Mouse (Mus musculus) ES-Bruce4 (cell line): ENCODE data around the gene Senp1. TPM values are rescaled to one million over a fixed set of nuclear protein-coding genes. Genes with fewer than 3 reads are reported as not detected.

ENCODE experiments used
- H3K27ac ChIP-seq: 2 replicates; pipeline ENCODE4 v1.5.1; 2012; ENCODE audit warnings: low read length, inconsistent platforms; ENCODE audit not compliant: insufficient read depth
- H3K27me3 ChIP-seq: 2 replicates; pipeline ENCODE4 v1.6.1; 2012; ENCODE audit warnings: mild to moderate bottlenecking, low read length, inconsistent platforms; ENCODE audit not compliant: control insufficient read depth, poor library complexity, insufficient read depth, severe bottlenecking
- H3K36me3 ChIP-seq: 2 replicates; pipeline ENCODE4 v1.6.1; 2012; ENCODE audit warnings: inconsistent platforms, mild to moderate bottlenecking, low read length, moderate library complexity; ENCODE audit not compliant: control insufficient read depth, poor library complexity, insufficient read depth, severe bottlenecking
- H3K4me1 ChIP-seq: one replicate; pipeline ENCODE4 v1.8.1; 2011; ENCODE audit warnings: low read length; ENCODE audit not compliant: control insufficient read depth, insufficient read depth
- H3K4me3 ChIP-seq: 2 replicates; pipeline ENCODE4 v1.5.1; 2011; ENCODE audit warnings: low read depth, mild to moderate bottlenecking, low read length
- H3K9ac ChIP-seq: 2 replicates; pipeline ENCODE4 v1.6.1; 2012; ENCODE audit warnings: low read depth, mild to moderate bottlenecking, inconsistent platforms; ENCODE audit not compliant: poor library complexity, severe bottlenecking
- H3K9me3 ChIP-seq: replicated peaks from 2 replicates; pipeline ENCODE4 v1.6.1; 2012; ENCODE audit warnings: mild to moderate bottlenecking, low read length, inconsistent platforms; ENCODE audit not compliant: control insufficient read depth, poor library complexity, insufficient read depth, severe bottlenecking
- CTCF ChIP-seq: IDR thresholded peaks from one replicate; pipeline ENCODE4 v1.8.1; 2011; ENCODE audit warnings: low read depth, low read length
- EP300 ChIP-seq: IDR thresholded peaks from 2 replicates; pipeline ENCODE4 v1.6.1; 2011; ENCODE audit warnings: low read depth, low read length; ENCODE audit not compliant: insufficient read depth
- POLR2A ChIP-seq: IDR thresholded peaks from one replicate; pipeline ENCODE4 v1.8.1; 2011; ENCODE audit warnings: low read length; ENCODE audit not compliant: insufficient read depth
- polyA plus RNA-seq: library from polyadenylated mRNA; stranded (reverse); fragments of >200 nt; gene quantifications from 2 replicates; pipeline ENCODE4 v1.2.4, GENCODE M21; 2011; ENCODE audit warnings: low read depth; ENCODE audit not compliant: missing spikeins, insufficient read depth, insufficient read length

Gene Senp1
- polyA plus RNA-seq, 1 experiment, result 70.6 TPM

DNA sequence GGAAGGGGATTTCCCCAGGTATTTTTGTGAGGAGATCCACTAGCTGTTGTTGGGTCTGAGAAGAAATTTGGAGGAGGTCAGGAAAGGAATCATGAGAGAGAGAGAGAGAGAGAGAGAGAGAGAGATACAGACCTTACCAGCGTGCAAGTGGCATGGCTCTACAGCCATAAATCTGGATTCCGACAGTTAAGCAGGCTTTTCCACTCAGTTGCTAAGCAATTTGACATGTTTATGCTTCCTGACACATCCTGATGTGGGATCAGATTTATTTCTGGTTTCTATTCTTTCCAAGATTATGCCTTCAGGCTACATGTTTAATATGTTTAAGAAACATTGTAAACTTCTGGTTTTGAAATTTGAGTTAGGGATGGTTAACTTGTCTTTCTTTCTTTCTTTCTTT is 71.7 kb downstream of the Senp1 start:
- Histone ChIP-seq H3K9me3 (no peaks in the 10 kb centered on the region), H3K9ac (no peak overlapping the region), H3K27ac (no peak overlapping the region), H3K4me1 (no peaks in the 10 kb centered on the region), H3K27me3 (no peaks in the 10 kb centered on the region), H3K36me3 (no peaks in the 10 kb centered on the region), H3K4me3 (no peak overlapping the region)
- TF ChIP-seq CTCF, result no peak
- TF ChIP-seq POLR2A, result no peak
- TF ChIP-seq EP300, result no peak

DNA sequence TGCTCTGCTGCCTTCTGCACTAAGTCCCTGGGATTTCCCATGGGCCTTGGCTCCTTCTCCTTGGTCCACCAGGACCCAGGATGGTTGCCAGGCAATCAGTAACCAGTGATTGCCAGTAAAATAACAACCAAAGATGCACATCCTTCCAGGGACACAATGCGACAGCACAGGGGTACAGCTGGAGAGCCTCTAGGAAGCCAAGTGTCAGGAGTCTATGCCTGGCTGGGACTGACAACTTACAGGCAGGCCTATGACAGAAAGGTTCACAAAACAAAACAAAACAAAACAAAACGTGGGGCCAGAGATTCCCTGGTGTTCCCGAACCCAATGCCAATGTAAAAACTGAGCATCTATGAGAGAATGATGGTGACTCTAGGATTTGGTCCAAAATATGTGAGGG is 74.5 kb downstream of the Senp1 start:
- Histone ChIP-seq H3K27me3 (no peaks in the 10 kb centered on the region), H3K4me1 (no peaks in the 10 kb centered on the region), H3K36me3 (no peaks in the 10 kb centered on the region), H3K4me3 (no peak overlapping the region), H3K9me3 (no peaks in the 10 kb centered on the region), H3K9ac (no peak overlapping the region), H3K27ac (no peak overlapping the region)
- TF ChIP-seq POLR2A, result no peak
- no peak for TF ChIP-seq CTCF
- TF ChIP-seq EP300, result no peak

DNA sequence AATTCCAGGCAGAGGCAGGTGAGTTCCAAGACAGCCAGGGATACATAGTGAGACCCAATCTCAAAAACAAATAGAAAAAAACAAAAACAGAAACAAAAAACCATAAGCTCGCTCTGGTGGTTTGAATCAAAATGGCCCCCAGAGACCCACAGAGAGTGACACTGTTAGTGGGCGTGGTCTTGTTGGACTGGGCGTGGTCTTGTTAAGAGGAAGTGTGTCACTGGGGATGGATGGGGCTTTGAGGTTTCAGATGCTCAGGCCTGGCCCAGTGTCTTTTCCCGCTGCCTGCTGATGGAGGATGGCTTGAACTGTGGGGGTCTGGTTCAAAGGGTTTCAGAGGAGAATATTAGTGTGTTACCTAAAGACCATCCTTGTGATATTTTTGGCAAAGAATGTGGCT is 75.6 kb downstream of the Senp1 start:
- H3K36me3 ChIP-seq, result no peaks in the 10 kb centered on the region
- H3K27ac ChIP-seq, result no peak overlapping the region
- H3K9me3 ChIP-seq, result no peaks in the 10 kb centered on the region
- H3K4me1 ChIP-seq, result peaks cover 1% of the 10 kb centered on the region
- H3K4me3 ChIP-seq, result no peak overlapping the region
- no peak overlapping the region for H3K9ac ChIP-seq
- no peaks in the 10 kb centered on the region for H3K27me3 ChIP-seq
- TF ChIP-seq EP300 (no peak), POLR2A (no peak), CTCF (no peak)

DNA sequence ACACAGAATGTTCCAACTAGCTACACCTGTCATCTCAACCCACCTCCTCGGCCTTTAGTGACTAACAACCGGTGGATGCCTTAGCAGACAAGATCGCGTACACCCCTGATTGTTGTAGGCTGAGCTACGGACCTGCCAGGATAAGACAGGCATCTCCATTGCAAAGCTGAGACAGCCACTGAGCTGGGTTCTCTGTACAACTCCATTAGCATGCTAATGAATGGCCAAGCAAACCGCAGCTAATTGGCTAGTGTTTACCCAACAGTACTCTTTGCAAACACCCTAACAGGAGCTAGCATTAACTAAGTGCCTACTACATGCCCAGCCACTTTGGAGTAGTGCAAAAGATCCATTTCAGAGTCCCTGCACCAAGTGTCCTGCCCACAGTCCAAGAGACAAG is 80.7 kb downstream of the Senp1 start:
- H3K4me3 ChIP-seq, result no peak overlapping the region
- peaks cover 1% of the 10 kb centered on the region for H3K4me1 ChIP-seq
- H3K36me3 ChIP-seq, result no peaks in the 10 kb centered on the region
- no peaks in the 10 kb centered on the region for H3K27me3 ChIP-seq
- no peak for TF ChIP-seq POLR2A
- no peak for TF ChIP-seq EP300
- TF ChIP-seq CTCF, result no peak
- H3K27ac ChIP-seq, result no peak overlapping the region
- no peak overlapping the region for H3K9ac ChIP-seq
- H3K9me3 ChIP-seq, result no peaks in the 10 kb centered on the region

DNA sequence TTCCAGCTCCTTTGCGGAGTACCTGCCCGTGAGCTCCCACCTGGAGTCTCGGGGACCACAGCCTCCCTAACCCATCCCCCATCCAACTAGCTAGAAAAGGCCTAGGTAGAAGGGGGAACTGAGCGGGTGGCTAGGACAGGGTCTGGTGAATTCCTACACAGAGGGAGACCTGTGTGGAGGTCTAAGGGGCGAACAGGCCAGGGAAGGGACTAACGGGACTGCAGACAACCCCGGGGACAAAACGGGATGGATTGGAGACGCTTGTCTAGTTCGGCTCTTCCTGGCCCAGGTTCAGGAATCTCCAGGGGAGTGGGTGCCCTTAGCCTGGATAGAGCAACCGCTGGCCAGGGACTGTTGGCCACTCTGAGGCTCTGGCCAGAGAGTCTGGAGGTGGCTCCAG is 88.4 kb downstream of the Senp1 start:
- Histone ChIP-seq H3K9ac (no peak overlapping the region; the same call in 1 of the 2 replicates), H3K27me3 (peaks cover 32% of the 10 kb centered on the region), H3K27ac (no peak overlapping the region), H3K4me3 (peak overlapping the region; percentile 37), H3K36me3 (no peaks in the 10 kb centered on the region), H3K9me3 (no peaks in the 10 kb centered on the region), H3K4me1 (peaks cover 3% of the 10 kb centered on the region)
- no peak for TF ChIP-seq EP300
- no peak for TF ChIP-seq POLR2A
- no peak for TF ChIP-seq CTCF

DNA sequence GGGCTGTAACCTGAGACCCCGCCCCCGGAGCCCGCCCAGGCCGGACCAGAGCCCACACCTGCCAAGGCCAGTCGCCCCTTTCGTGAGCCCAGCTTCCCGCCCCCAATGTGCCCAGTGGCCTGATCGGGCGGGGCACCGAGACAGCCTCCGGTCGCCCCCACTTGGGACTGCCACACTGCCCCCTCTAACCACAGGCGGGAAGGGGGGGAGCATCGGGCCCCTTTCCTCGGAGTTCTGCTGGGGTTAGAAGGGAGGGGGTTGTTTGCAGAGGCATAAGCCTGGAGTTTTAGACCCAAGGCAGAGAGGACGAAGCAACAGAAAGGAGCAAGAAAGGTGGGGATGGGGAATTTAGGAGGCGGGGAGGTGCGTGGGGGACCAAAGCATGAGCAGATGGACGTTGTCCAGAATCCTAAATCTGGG is 88.8 kb downstream of the Senp1 start:
- H3K9me3 ChIP-seq, result no peaks in the 10 kb centered on the region
- peak overlapping the region; percentile 58 for H3K9ac ChIP-seq
- no peak overlapping the region for H3K27ac ChIP-seq
- TF ChIP-seq CTCF (no peak), EP300 (no peak), POLR2A (no peak)
- H3K27me3 ChIP-seq, result peaks cover 32% of the 10 kb centered on the region
- peak overlapping the region; percentile 37 for H3K4me3 ChIP-seq
- peaks cover 3% of the 10 kb centered on the region for H3K4me1 ChIP-seq
- H3K36me3 ChIP-seq, result no peaks in the 10 kb centered on the region
